In the genomic region with DNA sequence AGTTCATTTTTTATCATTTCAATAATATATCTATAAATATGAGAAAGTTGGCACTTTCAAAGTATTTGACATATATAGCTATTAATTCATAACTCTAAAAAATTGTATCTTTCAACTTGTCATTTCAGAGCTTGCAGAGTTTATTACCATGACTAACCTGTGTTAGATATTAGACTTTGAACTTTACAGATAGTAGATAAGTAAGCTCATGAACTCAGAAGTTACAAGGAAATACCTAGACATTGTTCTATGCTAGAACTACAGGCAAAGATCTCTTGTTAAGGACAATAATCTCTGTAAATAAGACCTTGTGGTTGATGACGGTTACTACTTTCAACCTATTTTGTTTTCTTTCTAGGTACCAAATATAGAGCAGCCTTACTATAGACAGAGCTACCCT, we compare ENCODE assay signal across 28 mouse cellular contexts.
"Had no signal": no experiment of that assay in that cellular context is flagged by ENCODE, and none has a peak within 500 bp of the region (broad histone marks: within the 10 kb centered on the region; RNA-seq: fewer than 3 reads in every experiment).

No protein-coding gene starts in this region.

- DNase-seq: cerebellum, adult 2 months; cerebellum, adult 8-10 months; cerebellum, adult 9-10 months; cerebellum, adult 9-11 months; cerebellum, postnatal 10 days; cerebellum, postnatal 14 days; cerebellum, postnatal 25 days; cerebellum, postnatal 36 days; embryo, embryonic 11 days; forebrain, postnatal 0 days; gastrocnemius, adult 2 months; gastrocnemius, postnatal 10 days; gastrocnemius, postnatal 14 days; gastrocnemius, postnatal 25 days; gastrocnemius, postnatal 36 days; heart, adult 11 months; heart, adult 18-20 months had no signal

- H3K9me3 ChIP-seq: embryonic facial prominence, embryonic 10.5 days; embryonic facial prominence, embryonic 12.5 days; embryonic facial prominence, embryonic 13.5 days; embryonic facial prominence, embryonic 15.5 days; forebrain, embryonic 10.5 days; forebrain, embryonic 12.5 days; forebrain, embryonic 13.5 days; forebrain, embryonic 15.5 days had no signal

- H3K9ac ChIP-seq: embryonic facial prominence, embryonic 12.5 days; embryonic facial prominence, embryonic 13.5 days; embryonic facial prominence, embryonic 15.5 days; forebrain, embryonic 12.5 days; forebrain, embryonic 13.5 days; forebrain, embryonic 15.5 days; forebrain, postnatal 0 days had no signal

- ATAC-seq: forebrain, embryonic 13.5 days; forebrain, embryonic 14.5 days; forebrain, embryonic 15.5 days; forebrain, embryonic 16.5 days; forebrain, postnatal 0 days had no signal

- H3K36me3 ChIP-seq: embryonic facial prominence, embryonic 10.5 days; embryonic facial prominence, embryonic 12.5 days; embryonic facial prominence, embryonic 13.5 days; embryonic facial prominence, embryonic 15.5 days; forebrain, embryonic 10.5 days; forebrain, embryonic 12.5 days; forebrain, embryonic 15.5 days had no signal

- H3K4me1 ChIP-seq: embryonic facial prominence, embryonic 12.5 days; embryonic facial prominence, embryonic 15.5 days had no signal

- H3K27ac ChIP-seq: embryonic facial prominence, embryonic 10.5 days; embryonic facial prominence, embryonic 12.5 days; embryonic facial prominence, embryonic 13.5 days; embryonic facial prominence, embryonic 15.5 days; forebrain, embryonic 10.5 days; forebrain, embryonic 12.5 days; forebrain, embryonic 13.5 days; forebrain, embryonic 15.5 days; gastrocnemius, adult 2 months had no signal

- H3K4me2 ChIP-seq: embryonic facial prominence, embryonic 12.5 days; embryonic facial prominence, embryonic 13.5 days; embryonic facial prominence, embryonic 15.5 days; forebrain, embryonic 12.5 days; forebrain, embryonic 13.5 days; forebrain, embryonic 15.5 days had no signal

- H3K4me3 ChIP-seq: embryonic facial prominence, embryonic 10.5 days; embryonic facial prominence, embryonic 12.5 days; embryonic facial prominence, embryonic 13.5 days; embryonic facial prominence, embryonic 15.5 days; erythroblast, embryonic 14.5 days; forebrain, embryonic 10.5 days; forebrain, embryonic 12.5 days; forebrain, embryonic 13.5 days; forebrain, embryonic 15.5 days; gastrocnemius, adult 2 months had no signal

- H3K27me3 ChIP-seq: embryonic facial prominence, embryonic 15.5 days; forebrain, embryonic 12.5 days; forebrain, embryonic 13.5 days; forebrain, embryonic 15.5 days had no signal
